Mouse (Mus musculus): Measurements from ENCODE around the gene Pnp2. TPM values are rescaled to one million over a fixed set of nuclear protein-coding genes. Genes with fewer than 3 reads are reported as not detected.

Gene Pnp2
- polyA plus RNA-seq, 1 experiment: not detected

DNA sequence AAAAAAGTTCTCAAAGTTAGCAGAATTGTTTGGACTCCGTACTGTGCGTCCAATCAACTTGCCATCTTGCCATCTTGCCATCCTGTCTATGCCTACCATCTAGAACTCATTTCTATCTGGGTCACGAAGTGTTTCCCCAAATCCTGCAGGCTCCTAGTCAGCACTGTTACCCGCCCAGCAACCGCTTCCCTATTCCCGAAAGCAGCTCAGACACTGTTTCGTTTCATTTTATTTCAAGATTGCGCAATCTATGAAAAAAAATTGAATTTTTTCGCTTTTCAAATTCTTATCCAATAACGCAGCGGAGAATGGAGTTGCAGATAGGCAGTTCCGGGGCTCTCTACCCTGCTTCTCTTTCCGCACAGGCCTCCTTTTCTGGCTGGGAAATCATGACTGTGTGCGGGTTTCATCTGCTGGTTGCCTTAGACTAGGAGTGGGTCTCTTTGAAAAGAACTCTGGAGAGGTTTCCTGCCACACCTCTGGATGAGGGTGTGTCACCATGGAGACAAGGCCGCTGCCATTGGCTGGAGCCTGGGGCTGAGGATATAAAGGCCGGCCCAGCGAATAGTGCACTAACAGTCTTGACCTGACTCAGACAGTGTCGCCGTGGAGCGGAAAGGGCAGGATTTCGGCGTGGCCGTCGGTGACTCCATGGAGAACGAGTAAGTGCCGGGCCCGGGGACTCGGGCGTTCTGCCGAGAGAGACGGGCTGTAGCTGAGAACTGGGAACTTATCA lies 11.7 kb upstream of the Pnp2 start, which contains the start of gene Gm49342:
TSS of gene Gm49342 (plus strand) at position 586 of the 736 bp plus-strand sequence.
- TF ChIP-seq GATA1 (IDR thresholded peaks at IDR 0.05; ENCODE audit: low read length): no peak

DNA sequence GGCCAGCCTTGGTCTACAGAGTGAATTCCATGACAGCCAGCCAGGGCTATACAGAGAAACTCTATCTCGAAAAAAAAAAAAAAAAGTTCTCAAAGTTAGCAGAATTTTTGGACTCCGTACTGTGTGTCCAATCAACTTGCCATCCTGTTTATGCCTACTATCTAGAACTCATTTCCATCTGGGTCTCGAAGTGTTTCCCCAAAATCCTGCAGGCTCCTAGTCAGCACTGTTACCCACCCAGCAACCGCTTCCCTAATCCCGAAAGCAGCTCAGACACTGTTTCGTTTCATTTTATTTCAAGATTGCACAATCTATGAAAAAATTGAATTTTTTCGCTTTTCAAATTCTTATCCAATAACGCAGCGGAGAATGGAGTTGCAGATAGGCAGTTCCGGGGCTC lies 305 bp upstream of the Pnp2 start:
- TF ChIP-seq GATA1 (IDR thresholded peaks at IDR 0.05; ENCODE audit: low read length): no peak

DNA sequence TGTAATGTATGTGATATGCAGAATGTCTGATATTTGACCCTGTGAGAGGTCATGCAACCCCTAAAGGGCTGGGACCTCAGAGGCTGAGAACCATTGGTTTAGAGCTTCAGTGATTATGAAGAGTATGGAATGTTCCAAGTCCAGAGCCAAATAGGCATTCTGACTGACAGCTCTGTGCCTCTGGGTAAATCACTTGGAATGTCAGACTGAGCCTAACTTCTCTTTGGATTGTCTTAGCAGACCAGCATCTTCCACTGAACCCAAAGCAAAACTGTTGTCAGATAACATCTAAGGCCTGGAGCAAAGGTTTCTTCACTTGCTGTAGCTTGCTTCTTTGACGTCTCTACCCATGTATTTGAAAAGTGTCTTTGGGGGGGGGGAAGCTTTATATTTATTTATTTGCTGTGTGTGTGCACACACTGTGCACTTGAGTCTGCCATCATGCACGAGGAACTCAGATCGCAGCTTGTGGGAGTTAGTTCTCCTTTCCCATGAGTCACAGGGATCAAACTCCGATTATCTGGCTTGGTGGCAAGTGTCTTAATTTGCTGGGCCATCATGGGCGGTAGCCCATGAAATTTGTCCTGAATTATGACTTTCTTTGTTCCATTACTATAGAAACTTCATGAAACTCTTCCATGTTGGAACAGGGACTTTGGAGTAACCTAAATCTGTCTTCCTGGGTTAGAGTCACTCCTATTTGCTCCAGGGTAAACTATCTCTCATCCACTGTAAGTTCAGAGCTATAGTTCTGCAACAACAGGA lies 12.6 kb downstream of the Pnp2 start:
- no peak for TF ChIP-seq GATA1 (IDR thresholded peaks at IDR 0.05; ENCODE audit: low read length)

DNA sequence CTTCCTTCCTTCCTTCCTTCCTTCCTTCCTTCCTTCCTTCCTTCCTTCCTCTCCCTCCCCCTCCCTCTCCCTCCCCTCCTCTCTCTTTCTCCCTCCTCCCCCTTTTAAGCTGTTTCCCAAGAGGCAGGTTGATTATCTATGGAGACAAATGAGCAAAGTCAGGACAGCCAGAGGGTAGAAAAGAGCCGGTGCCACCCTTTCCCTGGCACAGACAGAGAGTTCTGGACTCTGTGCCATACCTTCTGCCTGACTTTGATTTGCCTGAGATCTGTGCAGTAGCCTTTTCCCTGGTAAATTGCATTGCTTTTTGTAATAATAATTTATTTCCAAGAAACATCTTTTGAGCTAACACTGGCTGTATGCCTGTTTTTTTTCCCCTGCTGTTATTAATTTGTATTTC lies 13.2 kb downstream of the Pnp2 start:
- TF ChIP-seq GATA1 (IDR thresholded peaks at IDR 0.05; ENCODE audit: low read length): no peak

DNA sequence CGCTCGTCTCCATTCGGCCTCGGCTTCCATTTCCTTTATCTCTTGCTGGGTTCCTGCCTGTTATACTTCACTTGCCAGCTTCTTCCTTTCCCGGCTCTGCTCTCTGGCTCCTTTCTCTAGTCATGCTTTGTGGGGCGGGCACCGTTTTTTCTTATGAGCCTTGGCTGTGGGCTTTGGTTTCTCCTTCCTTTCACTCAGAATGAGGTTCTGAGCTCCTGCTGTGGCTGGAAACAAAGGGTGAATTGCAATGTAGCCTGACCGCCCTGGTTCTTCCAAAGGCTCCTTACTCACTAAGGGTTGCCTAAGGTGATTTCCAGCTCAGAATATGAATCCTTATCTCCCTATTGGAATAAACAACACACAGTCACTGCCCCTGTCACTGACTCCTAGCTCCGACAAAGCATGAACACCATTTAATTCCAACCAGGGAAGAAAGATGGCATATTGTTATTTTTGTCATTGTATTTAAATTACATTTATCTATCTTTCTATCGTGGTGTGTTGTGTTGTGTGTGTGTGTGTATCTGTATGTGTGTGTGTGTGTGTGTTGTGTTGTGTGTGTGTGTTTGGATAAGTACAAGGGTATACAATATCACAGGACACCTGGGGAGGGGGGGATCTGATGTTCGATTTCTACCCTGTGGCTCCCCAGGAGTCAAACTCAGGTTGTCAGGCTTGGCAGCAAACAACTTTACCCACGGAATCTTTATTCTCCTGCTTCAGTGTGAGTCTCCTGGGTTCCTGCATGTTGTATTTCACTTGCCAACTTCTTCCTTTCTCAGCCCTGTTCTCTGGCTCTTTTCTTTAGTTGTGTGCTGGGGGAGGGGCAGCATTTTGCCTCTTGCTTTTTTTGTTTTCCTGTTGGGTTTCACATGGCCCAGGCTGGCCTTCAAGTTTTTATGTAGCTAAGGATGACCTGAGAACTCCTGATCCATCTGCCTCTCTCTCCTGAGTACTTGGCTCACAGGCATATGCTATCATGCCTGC lies 14.1 kb downstream of the Pnp2 start:
- no peak for TF ChIP-seq GATA1 (IDR thresholded peaks at IDR 0.05; ENCODE audit: low read length)

DNA sequence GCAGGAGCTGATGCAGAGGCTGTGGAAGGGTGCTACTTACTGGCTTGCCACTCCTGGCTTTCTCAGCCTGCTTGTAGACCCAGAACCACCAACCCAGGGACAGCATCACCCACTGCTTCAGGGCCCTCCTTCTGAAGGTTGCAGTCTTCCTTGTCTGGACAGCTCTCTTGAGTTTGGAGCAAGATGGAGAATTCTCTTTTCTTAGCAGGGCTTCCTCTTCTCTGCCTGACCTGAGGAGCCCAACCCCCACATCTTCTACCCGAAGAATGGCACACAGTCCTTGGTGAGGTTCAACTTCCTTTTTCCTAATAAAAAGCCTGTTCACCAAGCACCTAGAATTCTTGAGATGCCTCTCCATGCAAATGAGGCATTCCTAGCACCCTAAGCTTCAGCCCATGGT lies 15.0 kb downstream of the Pnp2 start:
- no peak for TF ChIP-seq GATA1 (IDR thresholded peaks at IDR 0.05; ENCODE audit: low read length)

DNA sequence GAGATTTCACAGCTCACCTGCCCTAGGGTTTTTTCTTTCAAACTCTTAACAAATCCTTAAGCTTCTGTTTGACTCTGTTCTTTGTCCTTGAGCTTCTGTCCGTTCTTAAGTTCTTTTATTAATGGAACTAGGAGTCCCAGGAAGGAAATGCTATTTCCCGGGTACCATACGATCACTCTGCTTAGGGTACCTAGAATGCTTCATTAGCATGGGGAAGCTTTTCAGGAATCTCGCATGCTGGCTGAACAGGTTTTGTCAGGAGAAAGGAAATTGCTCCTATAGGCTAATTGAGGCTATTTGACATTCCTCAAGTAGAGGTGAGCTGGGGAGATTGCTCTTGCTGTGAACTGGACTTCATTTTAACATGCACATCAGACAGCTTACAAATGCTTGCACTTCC lies 17.9 kb downstream of the Pnp2 start:
- no peak for TF ChIP-seq GATA1 (IDR thresholded peaks at IDR 0.05; ENCODE audit: low read length)

DNA sequence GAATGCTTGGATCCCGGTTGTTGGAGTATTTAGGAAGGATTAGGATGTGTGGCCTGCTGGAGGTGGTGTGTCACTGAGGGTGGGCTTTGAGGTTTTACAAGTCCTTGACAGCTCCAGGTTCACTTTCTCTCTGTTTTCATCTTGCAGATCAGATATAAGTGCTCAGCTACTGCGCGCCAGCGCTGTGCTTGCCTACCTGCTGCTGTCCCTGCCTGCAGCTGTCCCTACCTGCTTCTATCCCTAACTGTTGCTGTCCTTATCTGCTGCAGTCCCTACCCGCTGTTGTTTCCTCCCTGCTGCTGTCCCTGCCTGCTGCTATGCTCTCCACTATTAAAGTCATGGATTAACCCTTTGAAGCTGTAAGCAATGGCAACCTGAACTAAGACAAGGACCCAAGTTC lies 19.2 kb downstream of the Pnp2 start:
- no peak for TF ChIP-seq GATA1 (IDR thresholded peaks at IDR 0.05; ENCODE audit: low read length)

DNA sequence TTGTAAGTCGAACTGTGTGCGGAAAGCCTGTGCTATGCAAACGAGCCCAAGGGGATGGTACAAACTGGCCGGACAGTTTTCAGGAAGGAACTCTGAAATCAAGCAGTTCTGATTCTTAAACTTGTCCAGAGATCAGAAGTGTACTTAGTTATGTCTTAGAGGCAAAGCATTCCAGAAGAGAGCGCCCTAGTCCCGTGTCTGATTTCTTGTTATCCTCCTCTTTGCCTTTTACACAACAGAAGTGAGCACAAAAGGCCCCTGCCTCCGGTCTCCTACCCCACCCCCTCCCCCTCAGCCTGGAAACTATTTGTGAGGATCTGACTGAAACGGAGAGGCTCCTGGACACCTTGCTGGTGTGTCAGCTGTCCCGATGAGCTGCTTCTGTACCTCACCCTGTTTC lies 20.9 kb downstream of the Pnp2 start:
- TF ChIP-seq GATA1 (IDR thresholded peaks at IDR 0.05; ENCODE audit: low read length): no peak

DNA sequence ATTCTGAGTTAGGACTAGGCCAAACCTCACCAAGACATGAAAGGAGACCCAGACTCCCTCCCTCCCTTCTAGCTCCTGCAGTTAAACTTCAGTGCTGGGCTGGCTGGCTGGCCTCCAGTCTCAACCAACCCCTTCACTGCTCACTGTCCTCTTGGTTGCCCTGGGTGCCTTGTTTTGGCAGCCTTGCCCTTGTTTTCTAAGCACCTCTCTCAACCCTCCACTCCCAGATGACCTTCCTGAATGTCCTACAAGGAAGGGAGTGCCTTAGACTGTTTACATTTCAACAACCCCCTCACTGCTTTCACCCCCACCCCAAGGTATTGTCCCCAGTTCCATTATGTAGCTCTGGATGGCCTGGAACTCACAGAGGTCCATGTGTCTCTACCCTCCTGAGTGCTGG lies 23.8 kb downstream of the Pnp2 start:
- TF ChIP-seq GATA1 (IDR thresholded peaks at IDR 0.05; ENCODE audit: low read length): no peak

DNA sequence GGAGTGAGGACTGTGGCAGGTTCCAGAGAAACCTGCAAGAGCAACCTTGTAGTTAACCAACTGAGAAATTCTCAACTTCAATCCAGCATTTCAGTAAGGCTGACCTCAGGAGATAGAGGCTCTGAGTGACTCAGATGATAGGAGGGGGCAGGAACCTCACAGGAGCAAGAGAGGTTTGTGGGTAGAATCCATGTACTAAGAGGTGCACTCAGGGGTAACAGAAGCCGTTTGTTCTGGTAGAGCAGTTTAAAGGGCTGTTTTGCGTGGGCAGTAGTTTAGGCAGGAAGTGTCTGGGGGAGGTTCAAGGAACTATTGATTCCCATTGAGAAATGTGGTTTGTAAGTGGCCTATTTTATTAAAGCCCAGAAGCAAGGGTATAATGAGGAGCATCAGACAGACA lies 25.4 kb downstream of the Pnp2 start:
- no peak for TF ChIP-seq GATA1 (IDR thresholded peaks at IDR 0.05; ENCODE audit: low read length)

DNA sequence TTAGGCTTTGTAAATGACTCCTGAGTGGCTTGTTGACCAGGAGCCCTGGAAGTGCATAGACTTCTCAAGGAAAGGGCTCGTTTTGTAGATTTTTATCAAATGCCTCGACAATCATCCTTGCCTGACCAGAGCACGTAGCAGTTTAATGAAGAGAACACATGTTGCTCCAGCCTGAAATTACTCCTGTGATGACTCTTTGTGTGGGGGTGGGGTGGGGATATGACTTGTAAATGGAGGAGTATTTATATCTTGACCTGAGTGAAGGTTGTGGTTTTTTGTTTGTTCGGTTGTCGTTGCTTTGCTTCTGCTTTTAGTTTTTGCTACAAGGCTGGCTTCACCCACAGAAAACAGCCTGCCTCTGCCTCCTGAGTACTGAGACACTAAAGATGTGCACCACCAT lies 26.0 kb downstream of the Pnp2 start:
- no peak for TF ChIP-seq GATA1 (IDR thresholded peaks at IDR 0.05; ENCODE audit: low read length)

DNA sequence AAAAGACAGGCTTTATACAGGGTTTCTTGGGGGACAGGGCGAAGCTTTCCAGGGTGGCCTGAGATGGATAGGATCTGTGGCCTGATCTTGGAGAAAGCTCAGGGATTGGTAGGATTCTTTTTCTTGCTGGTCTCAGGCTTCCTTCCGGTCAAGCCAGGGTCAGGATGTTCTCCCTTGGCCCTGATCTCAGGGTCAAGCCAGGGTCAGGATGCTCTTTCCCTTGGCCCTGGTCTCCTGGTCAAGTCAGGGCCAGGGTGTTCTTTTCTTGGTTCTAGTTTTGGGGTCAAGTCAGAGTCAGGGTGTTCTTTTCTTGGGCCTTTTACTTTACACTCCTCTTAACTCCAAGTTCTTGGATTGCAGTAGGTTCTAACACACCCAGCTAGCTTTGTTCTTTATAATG lies 31.9 kb downstream of the Pnp2 start:
- TF ChIP-seq GATA1 (IDR thresholded peaks at IDR 0.05; ENCODE audit: low read length): no peak

DNA sequence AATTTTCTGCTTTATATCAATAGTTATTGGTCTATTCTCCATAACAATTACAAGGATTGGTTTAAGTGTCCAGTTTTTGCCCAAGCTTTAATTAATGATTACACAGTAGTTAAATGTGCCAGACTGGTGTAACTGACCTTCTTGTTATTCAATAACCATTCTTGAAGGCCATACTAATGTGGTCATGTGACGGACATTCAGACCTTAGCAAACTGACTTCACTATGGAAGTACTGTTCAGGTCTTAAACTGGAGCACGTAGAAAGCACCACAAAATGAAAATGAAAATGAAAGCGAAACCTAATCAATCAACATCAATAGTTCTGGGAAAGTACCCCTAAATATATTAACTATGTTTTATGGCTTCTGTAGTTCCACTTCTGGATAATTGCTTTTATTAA lies 35.2 kb downstream of the Pnp2 start:
- no peak for TF ChIP-seq GATA1 (IDR thresholded peaks at IDR 0.05; ENCODE audit: low read length)

DNA sequence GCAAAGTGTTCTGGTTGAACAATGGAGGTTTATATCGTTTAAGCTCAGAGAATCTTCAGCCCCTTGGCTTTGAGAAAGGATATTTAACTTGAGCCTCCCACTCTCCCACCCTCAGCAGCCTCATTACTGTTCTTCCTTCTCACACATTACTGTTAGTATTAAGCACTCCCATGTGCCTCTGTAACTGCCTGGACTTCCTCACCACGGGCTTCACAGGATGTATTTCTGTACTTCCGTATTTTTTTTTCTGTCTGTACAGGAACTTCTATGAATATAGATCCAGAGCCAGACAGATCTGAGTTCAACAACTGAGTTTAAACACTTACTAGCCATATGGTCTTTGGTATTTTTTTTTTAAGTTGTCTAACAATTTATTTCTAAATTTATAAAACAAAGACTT lies 41.3 kb downstream of the Pnp2 start:
- TF ChIP-seq GATA1 (IDR thresholded peaks at IDR 0.05; ENCODE audit: low read length): no peak
